Mouse (Mus musculus) neural tube, postnatal 0 days (tissue): ENCODE results near the gene Scn2a. TPM values are rescaled to one million over a fixed set of nuclear protein-coding genes. Genes with fewer than 3 reads are reported as not detected.

ENCODE experiments used
- polyA plus RNA-seq: library from polyadenylated mRNA; unstranded; fragments of >200 nt; fragmentation: Nextera tagmentation; extraction: Ambion mirVana; gene quantifications from 2 replicates; pipeline ENCODE4 v1.2.1, GENCODE M21; 2015

Scn2a gene
- 58.2 and 62.6 TPM in 2 replicates for polyA plus RNA-seq

GRCm38 (mm10) chr2:65620556-65621166 is at the start of gene Scn2a:
TSS of gene Scn2a (plus strand) at chr2:65620771.

Other genes starting within 250 kb of the Scn2a start
- 27.7 and 31.4 TPM in 2 replicates for gene Scn3a, start 53.1 kb upstream of the Scn2a start, polyA plus RNA-seq
- gene Csrnp3, start 225.0 kb downstream of the Scn2a start, polyA plus RNA-seq: 38.3 and 42.9 TPM in 2 replicates